Mouse (Mus musculus) embryonic facial prominence, embryonic 10.5 days (tissue): Measurements from ENCODE around the gene Hoxb8. TPM values are rescaled to one million over a fixed set of nuclear protein-coding genes. Genes with fewer than 3 reads are reported as not detected.

Experiments used
- DNase-seq: peaks from one replicate; pipeline ENCODE4 v3.0.0-alpha.2; 2017; ENCODE audit warnings: low spot score
- H3K27ac ChIP-seq: fragments of 300-500 bp; sonication (generic); replicated peaks from 2 replicates; pipeline ENCODE4 v1.5.1; 2016; ENCODE audit warnings: mild to moderate bottlenecking
- H3K27me3 ChIP-seq: fragments of 300-500 bp; sonication (generic); replicated peaks from 2 replicates; pipeline ENCODE4 v1.6.1; 2016; ENCODE audit warnings: low read depth, mild to moderate bottlenecking; ENCODE audit not compliant: poor library complexity, severe bottlenecking
- H3K36me3 ChIP-seq: fragments of 300-500 bp; sonication (generic); replicated peaks from 2 replicates; pipeline ENCODE4 v1.6.1; 2016; ENCODE audit warnings: mild to moderate bottlenecking, moderate library complexity
- H3K4me1 ChIP-seq: fragments of 300-500 bp; sonication (generic); 2 replicates; pipeline ENCODE4 v1.6.1; 2016
- H3K4me3 ChIP-seq: fragments of 300-500 bp; sonication (generic); 2 replicates; pipeline ENCODE4 v1.5.1; 2016; ENCODE audit warnings: mild to moderate bottlenecking, moderate library complexity
- H3K9me3 ChIP-seq: fragments of 300-500 bp; sonication (generic); 2 replicates; pipeline ENCODE4 v1.6.1; 2016; ENCODE audit warnings: mild to moderate bottlenecking
- WGBS: fragments of 180-500 bp; shearing (Covaris S2); methylation state at CpG from one replicate; pipeline ENCODE4 v1.1.7; 2016; 5-methylcytosine and 5-hydroxymethylcytosine counted together
- microRNA counts: library from miRNA; unstranded; fragments of <30 nt; microRNA quantifications from one replicate; lab custom pipeline; 2017
- microRNA-seq: library from miRNA; unstranded; fragments of <30 nt; microRNA quantifications from one replicate; pipeline ENCODE4, GENCODE M21; 2017
- polyA plus RNA-seq: library from polyadenylated mRNA; unstranded; fragments of >200 nt; fragmentation: Nextera tagmentation; extraction: Ambion mirVana; gene quantifications from 2 replicates; pipeline ENCODE4 v1.2.1, GENCODE M21; 2016

The Hoxb8 gene
- polyA plus RNA-seq, 1 experiment from 2014 or later: not detected

DNA sequence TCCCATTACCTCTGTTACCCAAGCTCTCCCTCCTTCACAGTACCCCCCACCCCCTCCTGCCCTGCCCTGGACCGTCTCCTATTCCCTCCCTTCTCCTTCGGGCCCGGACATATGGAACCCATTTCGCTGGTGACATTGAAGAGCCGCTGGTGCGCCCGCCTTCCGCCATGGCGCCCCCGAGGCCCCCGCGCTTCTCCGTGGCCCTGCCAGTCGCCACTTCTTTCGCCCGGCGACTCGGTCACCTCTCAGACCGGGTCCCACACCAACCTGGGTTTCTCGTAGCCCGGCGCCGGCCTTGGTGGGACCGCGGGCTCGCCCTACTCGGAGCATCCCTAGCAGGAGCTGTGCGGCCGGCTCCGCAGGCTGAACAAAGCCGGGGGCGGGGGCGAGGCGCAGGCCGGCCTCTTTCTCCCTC, 50.9 kb downstream of the Hoxb8 start:
- no peaks in the 10 kb centered on the region for H3K9me3 ChIP-seq
- peak overlapping the region; percentile 75 for H3K27ac ChIP-seq
- peaks cover 100% of the 10 kb centered on the region for H3K27me3 ChIP-seq
- WGBS: under 1% methylated on average over 35 of the region's 35 CpGs
- DNase-seq: peak; percentile 75
- no peaks in the 10 kb centered on the region for H3K36me3 ChIP-seq
- peak overlapping the region; percentile 53 for H3K4me3 ChIP-seq
- peaks cover 16% of the 10 kb centered on the region for H3K4me1 ChIP-seq

DNA sequence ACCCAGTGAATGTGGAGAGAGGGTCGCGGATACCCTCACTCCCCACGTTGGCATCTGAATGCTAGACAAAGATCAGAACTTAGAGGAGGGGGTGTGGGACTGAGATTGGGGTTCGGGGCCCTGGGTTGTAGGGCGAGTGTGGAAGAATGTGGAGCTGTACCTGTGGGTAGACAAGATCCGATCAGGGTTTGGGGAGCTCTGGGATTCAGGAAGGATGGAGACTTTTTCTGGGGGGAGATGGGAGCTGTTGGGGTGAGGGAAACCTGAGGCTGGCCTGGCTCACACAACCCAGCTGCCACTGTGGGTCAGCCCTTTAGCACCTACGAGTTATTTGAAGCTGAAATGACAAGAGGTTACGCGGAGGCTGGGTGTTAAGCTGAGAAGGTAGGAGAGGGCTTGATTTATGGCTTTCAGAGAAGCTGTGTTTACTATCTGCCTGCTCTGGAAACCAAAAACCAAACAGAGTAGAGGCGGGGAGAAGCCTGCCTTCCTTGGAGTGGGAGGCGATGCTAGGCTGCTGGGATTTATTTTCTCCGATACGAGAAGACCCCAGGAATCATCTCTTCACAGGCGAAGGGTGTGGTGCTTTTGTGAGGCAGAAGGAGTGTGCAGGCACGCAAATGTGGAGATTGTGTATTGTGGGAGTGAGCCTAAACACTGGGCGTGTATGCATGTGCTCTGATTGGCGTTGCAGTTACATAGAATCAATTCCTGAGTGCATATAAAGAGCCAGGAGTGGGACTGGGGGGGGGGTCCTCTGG, 51.7 kb downstream of the Hoxb8 start:
- H3K27ac ChIP-seq: peak overlapping the region; percentile 75; the same call in 1 of the 2 replicates
- WGBS: 2% methylated on average over 17 of the region's 17 CpGs
- H3K4me1 ChIP-seq: peaks cover 16% of the 10 kb centered on the region
- no peaks in the 10 kb centered on the region for H3K36me3 ChIP-seq
- peak overlapping the region; percentile 53 for H3K4me3 ChIP-seq
- no peaks in the 10 kb centered on the region for H3K9me3 ChIP-seq
- no peak for DNase-seq
- peaks cover 100% of the 10 kb centered on the region for H3K27me3 ChIP-seq

DNA sequence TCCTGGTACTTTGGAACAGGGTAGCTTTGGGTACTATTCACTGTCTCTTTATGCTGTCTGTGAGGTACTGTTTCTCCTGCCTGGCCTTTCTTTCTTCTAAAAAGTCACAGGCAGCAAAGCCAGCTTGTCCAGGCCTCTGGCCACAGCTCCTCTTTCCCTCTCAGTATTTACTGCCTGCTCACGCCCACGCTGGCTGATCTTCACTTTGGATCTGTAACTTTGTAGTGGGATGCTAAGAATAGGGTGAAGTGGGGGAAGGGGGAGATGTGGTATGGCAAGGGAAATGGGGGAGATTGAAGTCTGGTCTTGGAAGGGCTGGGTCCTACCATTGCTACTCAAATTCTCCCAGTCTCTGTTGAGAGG, 52.3 kb downstream of the Hoxb8 start:
- no peak for DNase-seq
- H3K27ac ChIP-seq: no peak overlapping the region
- H3K27me3 ChIP-seq: peaks cover 100% of the 10 kb centered on the region
- H3K36me3 ChIP-seq: no peaks in the 10 kb centered on the region
- peak overlapping the region; percentile 53; the same call in 1 of the 2 replicates for H3K4me3 ChIP-seq
- WGBS: 2% methylated on average over 2 of the region's 2 CpGs
- no peaks in the 10 kb centered on the region for H3K9me3 ChIP-seq
- peaks cover 16% of the 10 kb centered on the region for H3K4me1 ChIP-seq

MicroRNA genes within 50 kb of the gene (microRNA counts, 519-probe panel; counts per million panel counts)
- microRNA mmu-miR-10a (lab: Ali Mortazavi, UCI) (188 counts per million, percentile 57 among the panel's probes with 10 or more counts), microRNA mmu-miR-196a (lab: Ali Mortazavi, UCI) (188 counts per million, percentile 57 among the panel's probes with 10 or more counts)

Small RNAs within 50 kb of the gene (microRNA-seq; reads per million reads assigned to microRNA genes)
- gene Mir10a: 372 reads per million, percentile 65 among the genes with 10 or more reads in this experiment
- not detected for gene Mir196a-1

Other genes with a start within 250 kb of the Hoxb8 start
- gene Snf8, start 247.0 kb upstream of the Hoxb8 start, polyA plus RNA-seq: 106 and 107 TPM in 2 replicates
- 34.3 and 35.2 TPM in 2 replicates for gene Ube2z, start 216.5 kb upstream of the Hoxb8 start, polyA plus RNA-seq
- 596 and 634 TPM in 2 replicates for gene Atp5g1, start 206.2 kb upstream of the Hoxb8 start, polyA plus RNA-seq
- gene Calcoco2, start 169.9 kb upstream of the Hoxb8 start, polyA plus RNA-seq: not detected in 2 replicates
- gene Ttll6, start 148.1 kb upstream of the Hoxb8 start, polyA plus RNA-seq: not detected in 2 replicates
- gene Hoxb13, start 87.6 kb upstream of the Hoxb8 start, polyA plus RNA-seq: not detected in 2 replicates
- gene Hoxb9, start 10.4 kb upstream of the Hoxb8 start, polyA plus RNA-seq: not detected in 2 replicates
- not detected in 2 replicates for gene Hoxb7, start 4.7 kb downstream of the Hoxb8 start, polyA plus RNA-seq
- gene Hoxb6, start 10.6 kb downstream of the Hoxb8 start, polyA plus RNA-seq: 0.15 TPM in 1 of 2 replicates, not detected in the other
- gene Hoxb5, start 21.4 kb downstream of the Hoxb8 start, polyA plus RNA-seq: 0.07 and 0.28 TPM in 2 replicates
- gene Hoxb4, start 36.4 kb downstream of the Hoxb8 start, polyA plus RNA-seq: 0.09 and 0.23 TPM in 2 replicates
- 0.69 and 3.4 TPM in 2 replicates for gene Hoxb3, start 41.4 kb downstream of the Hoxb8 start, polyA plus RNA-seq
- gene Hoxb2, start 68.6 kb downstream of the Hoxb8 start, polyA plus RNA-seq: 5.8 and 17.0 TPM in 2 replicates
- gene Hoxb1, start 83.8 kb downstream of the Hoxb8 start, polyA plus RNA-seq: 1.2 and 7.1 TPM in 2 replicates
- 0.19 and 0.46 TPM in 2 replicates for gene Skap1, start 182.7 kb downstream of the Hoxb8 start, polyA plus RNA-seq